Mouse (Mus musculus): Measurements from ENCODE around the gene Ssty1. TPM values are rescaled to one million over a fixed set of nuclear protein-coding genes. Genes with fewer than 3 reads are reported as not detected.
"Not testable (repeated sequence)": the region's sequence is repeated elsewhere in the genome, so short reads cannot be mapped to it uniquely, and the experiment has no call there.

Gene Ssty1
- not detected in 2 replicates for polyA plus RNA-seq (2015; fragmentation: Nextera tagmentation; extraction: Ambion mirVana)

DNA sequence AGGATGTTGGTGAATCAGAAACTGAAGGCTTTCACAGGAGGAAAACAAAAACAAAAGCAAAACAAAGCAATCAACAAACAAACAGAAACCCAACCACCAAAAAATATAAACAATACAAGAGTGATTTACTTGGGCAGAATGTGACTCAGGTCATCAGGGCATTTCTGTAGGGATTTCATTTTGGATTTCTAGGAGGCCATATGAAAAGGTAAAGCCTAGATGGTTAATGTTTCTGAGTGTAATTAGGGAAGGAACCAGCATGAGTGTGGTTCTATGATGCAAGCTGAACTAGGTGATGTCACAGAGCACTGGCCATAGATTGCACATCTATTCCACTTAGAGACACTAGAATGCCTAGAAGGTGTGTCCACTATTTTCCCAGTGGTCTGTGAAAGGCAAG lies at the start of gene Ssty1:
Gene Ssty1, plus strand, starts transcription at position 301 of the 400 bp plus-strand sequence.
- H3K4me1 ChIP-seq; H3K9me3 ChIP-seq (replicated peaks); H3K9ac ChIP-seq; H3K4me2 ChIP-seq; H3K4me3 ChIP-seq; H3K27me3 ChIP-seq; H3K27ac ChIP-seq; ATAC-seq; H3K36me3 ChIP-seq (ENCODE audit: poor library complexity, severe bottlenecking): not testable (repeated sequence)

DNA sequence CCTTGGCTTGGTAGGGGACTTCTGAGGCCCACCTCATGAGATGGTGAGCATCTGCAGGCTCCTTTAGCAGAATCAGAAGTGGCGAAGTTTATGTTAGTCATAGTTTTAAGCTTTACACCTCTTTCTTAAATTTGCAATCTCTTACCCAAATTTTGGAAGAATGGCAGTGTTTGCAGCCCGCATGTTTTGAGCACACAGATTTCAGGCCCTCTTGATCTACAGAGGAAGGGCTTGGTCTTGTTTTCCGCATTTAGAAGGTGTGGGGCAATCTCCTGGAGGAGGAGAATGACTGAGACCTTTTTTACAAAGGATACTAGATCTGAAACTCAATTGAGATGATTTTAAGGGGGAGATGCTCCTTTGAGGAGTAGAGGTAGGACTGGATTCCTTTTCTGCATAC lies 27.2 kb upstream of the Ssty1 start, which contains the start of gene Gm21764:
Gene Gm21764, minus strand, starts transcription at position 101 of the 400 bp plus-strand sequence.
- not testable (repeated sequence) for H3K4me1 ChIP-seq; H3K4me3 ChIP-seq; H3K36me3 ChIP-seq (ENCODE audit: poor library complexity, severe bottlenecking); H3K9ac ChIP-seq; H3K9me3 ChIP-seq (replicated peaks); H3K27ac ChIP-seq; ATAC-seq; H3K4me2 ChIP-seq; H3K27me3 ChIP-seq
- no CpG with 5 or more reads among the region's 3 CpGs for WGBS

Other genes with a start within 250 kb of the Ssty1 start
- gene Gm21904, start 242.8 kb upstream of the Ssty1 start, polyA plus RNA-seq (2015; fragmentation: Nextera tagmentation; extraction: Ambion mirVana) = not detected in 2 replicates
- not detected in 2 replicates for gene Gm20772, start 214.4 kb upstream of the Ssty1 start, polyA plus RNA-seq (2015; fragmentation: Nextera tagmentation; extraction: Ambion mirVana)
- gene Gm20831, start 214.4 kb upstream of the Ssty1 start, polyA plus RNA-seq (2015; fragmentation: Nextera tagmentation; extraction: Ambion mirVana) = not detected in 2 replicates
- not detected in 2 replicates for gene Srsy, start 151.8 kb upstream of the Ssty1 start, polyA plus RNA-seq (2015; fragmentation: Nextera tagmentation; extraction: Ambion mirVana)
- gene Gm21764, start 27.3 kb upstream of the Ssty1 start, polyA plus RNA-seq (2015; fragmentation: Nextera tagmentation; extraction: Ambion mirVana) = not detected in 2 replicates